Mouse (Mus musculus): ENCODE data around the gene Hsh2d. TPM values are rescaled to one million over a fixed set of nuclear protein-coding genes. Genes with fewer than 3 reads are reported as not detected.

Gene Hsh2d
- polyA plus RNA-seq (2012; rRNA removed; ENCODE audit: low replicate concordance): 0.44 and 2.3 TPM in 2 replicates

DNA sequence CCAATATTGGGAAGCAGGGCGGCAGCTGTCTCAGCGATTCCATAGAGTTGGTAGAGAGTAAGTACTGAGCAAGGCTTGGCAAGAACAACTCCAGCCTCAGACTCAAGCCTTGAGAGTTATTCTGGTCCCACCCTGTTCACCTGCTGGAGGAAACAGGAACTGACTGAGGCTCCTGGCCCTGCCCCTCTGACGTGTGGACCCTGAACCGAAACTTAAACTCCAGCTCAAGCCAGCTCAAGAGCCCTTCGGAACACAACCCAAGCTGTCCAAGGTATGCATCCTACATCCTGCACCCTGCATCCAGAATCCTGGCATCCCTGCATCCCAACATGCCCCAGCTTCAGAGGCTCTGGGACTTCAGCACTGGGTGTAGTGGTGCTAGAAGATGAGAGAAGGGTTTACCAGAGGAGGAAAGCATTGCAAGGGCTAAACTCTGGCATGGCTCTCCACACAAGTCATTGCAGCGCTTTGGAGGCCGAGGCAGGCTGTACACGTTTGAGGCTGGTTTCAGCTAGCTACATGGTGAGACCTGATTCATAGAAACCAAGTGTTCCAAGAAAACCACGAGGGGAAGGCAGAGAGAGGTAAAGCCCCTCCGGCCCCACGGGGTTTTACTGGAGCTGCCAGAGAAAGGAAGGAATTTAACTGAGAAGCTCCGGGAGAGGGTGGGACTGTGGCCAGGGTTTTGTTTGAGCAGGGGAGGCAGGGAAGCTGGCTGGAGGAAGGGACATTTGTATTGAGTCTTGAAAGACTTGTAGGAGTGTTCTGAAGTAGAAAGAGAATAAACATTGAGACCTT, at the start of gene Hsh2d:
Gene Hsh2d, plus strand, starts transcription at position 222 of the 798 bp plus-strand sequence.

DNA sequence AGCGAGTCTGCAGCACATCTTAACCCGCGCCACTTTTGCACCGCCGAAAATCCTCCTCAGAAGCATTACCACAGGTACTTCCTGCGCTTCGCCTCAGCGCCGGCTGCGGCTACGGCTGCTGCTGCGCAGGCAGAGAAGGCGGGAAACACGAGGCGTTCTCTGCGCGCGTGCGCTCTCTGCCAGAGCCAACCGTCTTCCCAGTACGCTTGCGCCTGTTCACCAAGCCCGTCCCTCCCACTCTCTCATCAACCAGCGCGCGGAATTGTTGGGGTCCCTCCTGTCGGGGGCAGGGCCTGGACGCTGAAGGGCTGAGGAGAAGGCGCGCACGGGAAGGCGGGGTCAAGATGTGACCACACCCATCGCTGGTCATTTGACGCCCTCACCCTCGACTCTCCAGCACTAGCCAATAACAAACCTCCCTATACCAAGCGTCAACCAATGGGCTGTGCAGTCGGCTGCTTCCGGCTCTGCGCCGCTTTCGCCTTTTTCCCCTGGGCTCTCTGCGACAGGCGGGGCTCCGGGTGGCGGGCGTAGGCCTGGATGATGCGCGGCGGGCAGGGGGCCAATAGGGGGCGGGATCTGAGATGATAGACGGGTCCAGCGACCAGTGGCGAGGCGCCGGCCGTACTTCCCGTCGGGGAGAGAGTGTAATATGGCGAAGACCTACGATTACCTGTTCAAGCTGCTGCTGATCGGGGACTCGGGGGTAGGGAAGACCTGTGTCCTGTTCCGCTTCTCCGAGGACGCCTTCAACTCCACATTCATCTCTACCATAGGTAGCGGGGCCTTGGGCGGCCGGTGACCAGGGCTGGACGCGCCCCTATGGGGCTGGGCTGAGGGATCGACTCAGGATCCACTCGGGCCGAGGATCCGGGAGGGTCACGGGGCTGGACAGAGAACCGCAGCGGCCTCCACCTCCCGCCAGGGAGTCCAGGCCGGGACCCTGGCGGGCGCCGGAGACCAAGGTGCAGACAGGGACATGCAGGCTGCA, 28.4 kb upstream of the Hsh2d start, which contains the start of gene Rab8a:
Gene Rab8a, plus strand, starts transcription at position 494 of the 991 bp plus-strand sequence.

DNA sequence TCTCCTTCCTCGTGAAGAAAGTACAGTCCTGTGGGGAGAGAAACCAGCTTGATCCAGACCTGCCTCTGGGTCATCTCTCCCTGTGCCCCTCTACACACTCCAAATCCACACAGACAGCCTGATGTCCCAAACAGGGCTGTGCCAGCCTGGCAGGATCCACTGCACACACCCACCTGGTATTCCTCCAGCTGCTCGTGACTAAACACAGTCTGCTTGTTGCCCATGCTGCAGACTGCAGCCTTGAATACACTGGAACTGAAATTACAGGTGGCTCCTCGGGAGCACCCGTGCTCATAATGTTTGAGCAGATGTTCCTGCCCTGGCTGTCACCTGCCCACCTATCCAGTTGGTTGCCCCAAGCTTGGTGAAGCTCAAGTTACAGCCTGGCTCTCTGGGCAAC, 23.3 kb downstream of the Hsh2d start, which contains the start of gene Cib3:
Gene Cib3, minus strand, starts transcription at position 87 of the 400 bp plus-strand sequence.

DNA sequence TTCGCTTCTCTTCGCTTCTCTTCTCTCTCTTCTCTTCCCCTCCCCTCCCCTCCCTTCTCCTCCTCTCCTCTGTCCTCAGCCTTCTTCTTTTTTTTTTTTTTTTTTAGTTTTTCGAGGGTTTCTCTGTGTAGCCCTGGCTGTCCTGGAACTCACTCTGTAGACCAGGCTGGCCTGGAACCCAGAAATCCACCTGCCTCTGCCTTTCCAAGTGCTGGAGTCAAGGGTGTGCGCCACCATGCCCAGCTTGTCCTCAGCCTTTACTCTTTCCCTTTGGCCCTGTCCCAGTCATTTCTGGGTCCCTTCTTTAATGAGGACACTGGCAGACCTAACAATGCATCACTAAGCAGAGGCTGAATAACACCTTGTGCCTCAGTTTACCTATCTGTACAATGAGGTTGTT, 24.1 kb downstream of the Hsh2d start, which contains the start of gene Gm11034:
Gene Gm11034, minus strand, starts transcription at position 101 of the 400 bp plus-strand sequence.

DNA sequence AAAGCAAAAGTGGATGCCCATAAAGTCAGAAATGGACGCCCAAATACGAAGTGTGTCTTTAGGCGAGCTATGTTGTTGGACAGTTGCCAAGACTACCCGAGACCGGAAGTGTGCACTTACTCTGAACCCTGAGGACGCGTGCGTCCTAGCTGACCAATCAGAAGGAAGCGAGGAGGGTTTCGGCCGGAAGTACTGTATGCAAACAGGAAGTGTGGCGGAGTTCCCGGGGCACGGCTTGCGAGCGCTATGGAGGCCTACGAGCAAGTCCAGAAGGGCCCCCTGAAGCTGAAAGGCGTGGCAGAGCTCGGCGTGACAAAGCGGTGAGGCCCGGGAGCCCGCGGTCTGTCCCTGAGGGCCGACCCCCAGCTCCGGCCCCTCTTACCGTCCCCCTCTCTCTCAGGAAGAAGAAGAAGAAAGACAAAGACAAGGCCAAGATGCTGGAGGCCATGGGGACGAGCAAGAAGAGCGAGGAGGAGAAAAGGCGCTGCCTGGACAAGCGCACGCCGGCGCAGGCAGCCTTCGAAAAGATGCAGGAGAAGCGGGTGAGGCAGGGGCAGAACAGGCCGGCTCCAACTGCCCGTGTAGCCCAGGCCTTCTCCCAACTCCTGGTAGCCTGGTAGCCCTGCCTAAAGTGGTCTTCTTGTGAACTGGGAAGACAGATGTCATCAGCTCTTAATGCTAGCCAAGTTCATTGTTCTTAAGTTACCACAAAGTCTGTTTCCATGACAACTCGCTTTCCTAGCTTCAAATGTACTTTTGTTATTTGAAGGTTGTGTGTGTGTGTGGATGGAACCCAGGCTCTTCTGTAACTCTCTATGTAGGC, 30.3 kb downstream of the Hsh2d start, which contains the start of gene Fam32a:
Gene Fam32a, plus strand, starts transcription at position 190 of the 823 bp plus-strand sequence.

DNA sequence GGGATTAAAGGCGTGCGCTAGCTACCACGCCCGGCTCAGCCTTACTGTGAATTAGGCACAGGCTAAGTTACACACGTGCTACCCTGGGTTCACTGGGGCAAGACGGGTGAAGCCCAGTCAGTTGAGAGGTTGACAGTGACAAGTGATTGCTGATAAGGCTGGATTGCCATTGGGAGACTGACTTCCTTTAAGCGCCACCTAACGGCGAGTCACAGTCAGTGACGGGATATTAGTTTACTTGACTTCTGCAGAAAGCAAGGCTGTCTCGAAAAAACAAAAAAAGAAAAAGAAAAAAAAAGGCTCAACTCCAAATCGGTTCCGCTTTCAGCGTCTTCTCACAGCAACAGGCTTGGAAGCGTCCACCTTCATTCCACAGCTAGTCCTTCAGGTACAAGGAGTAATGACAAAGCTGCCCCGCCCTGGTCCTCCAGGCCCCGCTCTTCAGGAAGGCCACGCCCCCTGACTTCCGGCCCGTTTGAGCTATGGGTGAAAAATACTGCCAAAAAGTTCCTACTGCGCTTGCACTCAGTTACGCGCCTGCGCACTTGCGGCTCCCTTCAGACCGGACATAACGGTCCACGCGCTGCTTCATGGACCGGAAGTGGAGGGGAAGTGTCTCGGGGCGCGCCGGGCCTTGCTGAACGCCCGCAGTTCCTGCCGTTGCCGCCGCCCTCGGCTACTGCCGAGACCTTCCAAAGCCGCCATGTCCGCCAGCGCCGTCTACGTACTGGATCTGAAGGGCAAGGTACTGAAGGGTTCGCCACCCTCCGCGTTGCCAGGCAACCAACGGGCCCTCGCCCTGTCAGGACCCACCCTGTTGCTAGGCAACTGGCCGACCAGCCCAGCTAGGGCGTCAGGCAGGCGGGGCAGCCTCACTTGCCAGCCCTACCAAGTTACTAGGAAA, 50.3 kb downstream of the Hsh2d start, which contains the start of gene Ap1m1:
Gene Ap1m1, plus strand, starts transcription at position 520 of the 904 bp plus-strand sequence.

Other genes with a start within 250 kb of the Hsh2d start
- gene Zfp961, start 238.6 kb upstream of the Hsh2d start, polyA plus RNA-seq (2012; rRNA removed; ENCODE audit: low replicate concordance): 3.8 and 8.1 TPM in 2 replicates
- 4.5 and 37.2 TPM in 2 replicates for gene Cyp4f18, start 180.0 kb upstream of the Hsh2d start, polyA plus RNA-seq (2012; rRNA removed; ENCODE audit: low replicate concordance)
- not detected in 2 replicates for gene Olfr372, start 148.4 kb upstream of the Hsh2d start, polyA plus RNA-seq (2012; rRNA removed; ENCODE audit: low replicate concordance)
- not detected in 2 replicates for gene Olfr373, start 106.5 kb upstream of the Hsh2d start, polyA plus RNA-seq (2012; rRNA removed; ENCODE audit: low replicate concordance)
- gene Olfr374, start 82.6 kb upstream of the Hsh2d start, polyA plus RNA-seq (2012; rRNA removed; ENCODE audit: low replicate concordance): not detected in 2 replicates
- 119 and 139 TPM in 2 replicates for gene Tpm4, start 54.7 kb upstream of the Hsh2d start, polyA plus RNA-seq (2012; rRNA removed; ENCODE audit: low replicate concordance)
- 39.3 and 70.9 TPM in 2 replicates for gene Rab8a, start 28.4 kb upstream of the Hsh2d start, polyA plus RNA-seq (2012; rRNA removed; ENCODE audit: low replicate concordance)
- 0.07 and 0.22 TPM in 2 replicates for gene Cib3, start 23.2 kb downstream of the Hsh2d start, polyA plus RNA-seq (2012; rRNA removed; ENCODE audit: low replicate concordance)
- gene Gm11034, start 24.0 kb downstream of the Hsh2d start, polyA plus RNA-seq (2012; rRNA removed; ENCODE audit: low replicate concordance): not detected in 2 replicates
- 55.5 and 67.0 TPM in 2 replicates for gene Fam32a, start 30.1 kb downstream of the Hsh2d start, polyA plus RNA-seq (2012; rRNA removed; ENCODE audit: low replicate concordance)
- 72.2 and 121 TPM in 2 replicates for gene Ap1m1, start 50.4 kb downstream of the Hsh2d start, polyA plus RNA-seq (2012; rRNA removed; ENCODE audit: low replicate concordance)
- gene Gm10282, start 115.6 kb downstream of the Hsh2d start, polyA plus RNA-seq (2012; rRNA removed; ENCODE audit: low replicate concordance): 0.97 and 5.8 TPM in 2 replicates
- gene Klf2, start 129.4 kb downstream of the Hsh2d start, polyA plus RNA-seq (2012; rRNA removed; ENCODE audit: low replicate concordance): 40.8 and 44.3 TPM in 2 replicates
- 39.9 and 63.3 TPM in 2 replicates for gene Eps15l1, start 231.8 kb downstream of the Hsh2d start, polyA plus RNA-seq (2012; rRNA removed; ENCODE audit: low replicate concordance)

All from subcutaneous adipose tissue, adult 2 months (tissue).